Mouse (Mus musculus): ENCODE results near the gene Enoph1.

The Enoph1 gene

GRCm38 (mm10) chr5:100040281-100040784, 548 bp downstream of the Enoph1 start:
- CTCF ChIA-PET = no interaction called here

GRCm38 (mm10) chr5:100041272-100041671, 1.5 kb downstream of the Enoph1 start:
- CTCF ChIA-PET = interaction anchor here (0.6 kb wide), 1 partner anchor 63 kb away, joined by 3 read pairs; no protein-coding TSS in a partner anchor

GRCm38 (mm10) chr5:100042467-100042866, 2.7 kb downstream of the Enoph1 start:
- CTCF ChIA-PET = interaction anchor here (0.6 kb wide), 1 partner anchor 136 kb away, joined by 3 read pairs; the partner anchor contains the start of gene Vamp9

- CTCF ChIA-PET = no interaction called here
These were observed 3.6 kb downstream of the Enoph1 start for GRCm38 (mm10) chr5:100043361-100043760.

GRCm38 (mm10) chr5:100044030-100044429, 4.2 kb downstream of the Enoph1 start:
- CTCF ChIA-PET = interaction anchor here (0.6 to 0.9 kb wide), 2 partner anchors 818 to 871 kb away, joined by 3 read pairs; no protein-coding TSS in a partner anchor

- CTCF ChIA-PET = interaction anchor here (0.9 kb wide), 1 partner anchor 817 kb away, joined by 3 read pairs; no protein-coding TSS in a partner anchor
These were observed 4.8 kb downstream of the Enoph1 start for GRCm38 (mm10) chr5:100044621-100045020.

- CTCF ChIA-PET = no interaction called here
These were observed 6.3 kb downstream of the Enoph1 start for GRCm38 (mm10) chr5:100046096-100046495.

- CTCF ChIA-PET = no interaction called here
These were observed 7.4 kb downstream of the Enoph1 start for GRCm38 (mm10) chr5:100047143-100047640.

GRCm38 (mm10) chr5:100047871-100048270, 8.1 kb downstream of the Enoph1 start:
- CTCF ChIA-PET = no interaction called here

GRCm38 (mm10) chr5:100049904-100050303, 10.1 kb downstream of the Enoph1 start:
- CTCF ChIA-PET = interaction anchor here (0.6 kb wide), 1 partner anchor 110 kb away, joined by 3 read pairs; no protein-coding TSS in a partner anchor

- CTCF ChIA-PET = interaction anchor here (0.6 kb wide), 1 partner anchor 672 kb away, joined by 5 read pairs; no protein-coding TSS in a partner anchor
These were observed 12.9 kb downstream of the Enoph1 start for GRCm38 (mm10) chr5:100052728-100053127.

GRCm38 (mm10) chr5:100054807-100055547, 15.2 kb downstream of the Enoph1 start:
- CTCF ChIA-PET = no interaction called here

GRCm38 (mm10) chr5:100055866-100056369, 16.1 kb downstream of the Enoph1 start:
- CTCF ChIA-PET = no interaction called here

- CTCF ChIA-PET = no interaction called here
These were observed 17.9 kb downstream of the Enoph1 start for GRCm38 (mm10) chr5:100057461-100058209.

GRCm38 (mm10) chr5:100058729-100059128, 18.9 kb downstream of the Enoph1 start:
- CTCF ChIA-PET = no interaction called here

- CTCF ChIA-PET = no interaction called here
These were observed 19.5 kb downstream of the Enoph1 start for GRCm38 (mm10) chr5:100059326-100059725.

GRCm38 (mm10) chr5:100060876-100061275, 21.1 kb downstream of the Enoph1 start:
- CTCF ChIA-PET = no interaction called here

- CTCF ChIA-PET = no interaction called here
These were observed 27.8 kb downstream of the Enoph1 start for GRCm38 (mm10) chr5:100067579-100067978.

- CTCF ChIA-PET = interaction anchor here (0.7 kb wide), 1 partner anchor 799 kb away, joined by 3 read pairs; no protein-coding TSS in a partner anchor
These were observed 29.7 kb downstream of the Enoph1 start for GRCm38 (mm10) chr5:100069526-100069925.

GRCm38 (mm10) chr5:100070255-100070654, 30.5 kb downstream of the Enoph1 start:
- CTCF ChIA-PET = no interaction called here

GRCm38 (mm10) chr5:100071541-100071940, 31.8 kb downstream of the Enoph1 start:
- CTCF ChIA-PET = no interaction called here

- CTCF ChIA-PET = no interaction called here
These were observed 32.8 kb downstream of the Enoph1 start for GRCm38 (mm10) chr5:100072557-100072956.

All from spleen, embryonic (tissue).